Mouse (Mus musculus): ENCODE measurements around the gene Abhd5. TPM values are rescaled to one million over a fixed set of nuclear protein-coding genes. Genes with fewer than 3 reads are reported as not detected.

The Abhd5 gene
- polyA plus RNA-seq, 1 experiment from 2014 or later: 18.0 TPM

- no peak overlapping the region for H3K27ac ChIP-seq (replicated peaks)
- 87% methylated on average over 8 of the region's 8 CpGs for WGBS
- H3K36me3 ChIP-seq: no peaks in the 10 kb centered on the region
- no peak overlapping the region for H3K4me3 ChIP-seq
- H3K4me1 ChIP-seq: peaks cover 11% of the 10 kb centered on the region
- no peaks in the 10 kb centered on the region for H3K9me3 ChIP-seq (replicated peaks)
- H3K27me3 ChIP-seq (ENCODE audit: low read depth, poor library complexity, severe bottlenecking): peaks cover 9% of the 10 kb centered on the region
- DNase-seq (ENCODE audit: low spot score): no peak
These were observed 70.5 kb downstream of the Abhd5 start for GRCm38 (mm10) chr9:122421911-122422310.

- H3K27ac ChIP-seq (replicated peaks): no peak overlapping the region
- WGBS: 89% methylated on average over 14 of the region's 14 CpGs
- peaks cover 11% of the 10 kb centered on the region for H3K4me1 ChIP-seq
- no peaks in the 10 kb centered on the region for H3K36me3 ChIP-seq
- H3K27me3 ChIP-seq (ENCODE audit: low read depth, poor library complexity, severe bottlenecking): peaks cover 9% of the 10 kb centered on the region
- no peaks in the 10 kb centered on the region for H3K9me3 ChIP-seq (replicated peaks)
- no peak for DNase-seq (ENCODE audit: low spot score)
- no peak overlapping the region for H3K4me3 ChIP-seq
These were observed 71.3 kb downstream of the Abhd5 start for GRCm38 (mm10) chr9:122422706-122423105.

- H3K4me1 ChIP-seq: peaks cover 11% of the 10 kb centered on the region
- DNase-seq (ENCODE audit: low spot score): no peak
- 68% methylated on average over 6 of the region's 6 CpGs for WGBS
- no peaks in the 10 kb centered on the region for H3K9me3 ChIP-seq (replicated peaks)
- no peak overlapping the region for H3K4me3 ChIP-seq
- H3K27ac ChIP-seq (replicated peaks): no peak overlapping the region
- peaks cover 9% of the 10 kb centered on the region for H3K27me3 ChIP-seq (ENCODE audit: low read depth, poor library complexity, severe bottlenecking)
- H3K36me3 ChIP-seq: no peaks in the 10 kb centered on the region
These were observed 71.7 kb downstream of the Abhd5 start for GRCm38 (mm10) chr9:122423146-122423545.

- Histone ChIP-seq H3K36me3 (no peaks in the 10 kb centered on the region), H3K4me1 (peaks cover 11% of the 10 kb centered on the region), H3K27ac (replicated peaks) (no peak overlapping the region), H3K27me3 (ENCODE audit: low read depth, poor library complexity, severe bottlenecking) (peaks cover 9% of the 10 kb centered on the region), H3K9me3 (replicated peaks) (no peaks in the 10 kb centered on the region), H3K4me3 (no peak overlapping the region)
- 35% methylated on average over 14 of the region's 14 CpGs for WGBS
- DNase-seq (ENCODE audit: low spot score): peak; percentile 26
These were observed 73.7 kb downstream of the Abhd5 start for GRCm38 (mm10) chr9:122424941-122425608.

- no peak overlapping the region for H3K27ac ChIP-seq (replicated peaks)
- no peaks in the 10 kb centered on the region for H3K9me3 ChIP-seq (replicated peaks)
- WGBS: 90% methylated on average over 12 of the region's 12 CpGs
- H3K36me3 ChIP-seq: no peaks in the 10 kb centered on the region
- H3K27me3 ChIP-seq (ENCODE audit: low read depth, poor library complexity, severe bottlenecking): peaks cover 4% of the 10 kb centered on the region; the same call in 1 of the 2 replicates
- H3K4me3 ChIP-seq: no peak overlapping the region
- DNase-seq (ENCODE audit: low spot score): no peak
- H3K4me1 ChIP-seq: peaks cover 6% of the 10 kb centered on the region; the same call in 1 of the 2 replicates
These were observed 77.7 kb downstream of the Abhd5 start for GRCm38 (mm10) chr9:122429058-122429649.

GRCm38 (mm10) chr9:122429685-122430084 is 78.3 kb downstream of the Abhd5 start:
- no peak overlapping the region for H3K4me3 ChIP-seq
- no peak for DNase-seq (ENCODE audit: low spot score)
- no peak overlapping the region for H3K27ac ChIP-seq (replicated peaks)
- H3K27me3 ChIP-seq (ENCODE audit: low read depth, poor library complexity, severe bottlenecking): peaks cover 4% of the 10 kb centered on the region; the same call in 1 of the 2 replicates
- WGBS: 95% methylated on average over 1 of the region's 1 CpGs
- peaks cover 4% of the 10 kb centered on the region; the same call in 1 of the 2 replicates for H3K4me1 ChIP-seq
- H3K9me3 ChIP-seq (replicated peaks): no peaks in the 10 kb centered on the region
- no peaks in the 10 kb centered on the region for H3K36me3 ChIP-seq

Other genes starting within 250 kb of the Abhd5 start
- gene Snrk, start 234.3 kb upstream of the Abhd5 start, polyA plus RNA-seq (2016; fragmentation: Nextera tagmentation; extraction: Ambion mirVana): 25.8 and 31.2 TPM in 2 replicates
- 33.9 and 42.0 TPM in 2 replicates for gene Ano10, start 57.2 kb upstream of the Abhd5 start, polyA plus RNA-seq (2016; fragmentation: Nextera tagmentation; extraction: Ambion mirVana)

Data from midbrain, embryonic 10.5 days (tissue).